Mouse (Mus musculus) myocyte (in vitro differentiated cells): ENCODE data around the gene Olfr429.

Source experiments
- CEBPB ChIP-seq: IDR thresholded peaks from 2 replicates; pipeline ENCODE4 v1.6.1; 2011; ENCODE audit warnings: mild to moderate bottlenecking, moderate library complexity; ENCODE audit not compliant: poor library complexity, insufficient read depth, severe bottlenecking
- MAX ChIP-seq: IDR thresholded peaks from one replicate; pipeline ENCODE4 v1.6.1; 2011; ENCODE audit warnings: low read depth, mild to moderate bottlenecking, control low read depth
- MYOG ChIP-seq, 3 experiments: IDR thresholded peaks; one replicate each; pipeline ENCODE4 v1.6.1; 2011; ENCODE audit warnings: control low read depth in 2 of 3, low read depth in 2 of 3, mild to moderate bottlenecking in 2 of 3; ENCODE audit not compliant: insufficient read length in 2 of 3, control insufficient read depth in 1 of 3, insufficient read depth in 1 of 3
- POLR2A ChIP-seq: IDR thresholded peaks from one replicate; pipeline ENCODE4 v1.6.1; 2011; ENCODE audit warnings: low read depth, mild to moderate bottlenecking, control low read depth, moderate library complexity; ENCODE audit not compliant: insufficient read length
- POLR2AphosphoS2 ChIP-seq: IDR thresholded peaks from one replicate; pipeline ENCODE4 v1.6.1; 2011; ENCODE audit warnings: low read depth, control low read depth; ENCODE audit not compliant: insufficient read length
- REST ChIP-seq: IDR thresholded peaks from one replicate; pipeline ENCODE4 v1.6.1; 2011; ENCODE audit warnings: mild to moderate bottlenecking, control low read depth, moderate library complexity; ENCODE audit not compliant: insufficient read depth, insufficient read length
- SRF ChIP-seq: IDR thresholded peaks from one replicate; pipeline ENCODE4 v1.6.1; 2011; ENCODE audit warnings: low read depth; ENCODE audit not compliant: control insufficient read depth, insufficient read length
- TCF12 ChIP-seq: IDR thresholded peaks from one replicate; pipeline ENCODE4 v1.6.1; 2011; ENCODE audit warnings: mild to moderate bottlenecking, control low read depth; ENCODE audit not compliant: poor library complexity, insufficient read depth, severe bottlenecking
- TCF3 ChIP-seq: IDR thresholded peaks from one replicate; pipeline ENCODE4 v1.6.1; 2011; ENCODE audit warnings: low read depth, control low read depth; ENCODE audit not compliant: insufficient read length
- USF1 ChIP-seq: IDR thresholded peaks from one replicate; pipeline ENCODE4 v1.6.1; 2011; ENCODE audit warnings: low read depth, mild to moderate bottlenecking, control low read depth, moderate library complexity

DNA sequence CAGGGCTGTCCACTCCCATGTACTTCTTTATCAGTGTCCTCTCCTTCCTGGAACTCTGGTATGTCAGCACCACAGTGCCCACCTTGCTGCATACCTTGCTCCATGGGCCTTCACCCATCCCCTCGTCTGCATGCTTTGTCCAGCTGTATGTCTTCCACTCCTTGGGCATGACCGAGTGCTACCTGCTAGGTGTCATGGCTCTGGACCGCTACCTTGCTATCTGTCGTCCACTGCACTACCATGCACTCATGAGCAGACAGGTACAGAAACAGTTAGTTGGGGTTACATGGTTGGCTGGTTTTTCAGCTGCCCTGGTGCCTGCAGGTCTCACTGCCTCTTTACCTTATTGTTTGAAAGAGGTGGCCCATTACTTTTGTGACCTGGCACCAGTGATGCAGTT lies 33.6 kb upstream of the Olfr429 start:
- no peak for TF ChIP-seq USF1
- no peak for TF ChIP-seq POLR2AphosphoS2
- TF ChIP-seq TCF3 = no peak
- TF ChIP-seq POLR2A = no peak
- no peak for TF ChIP-seq CEBPB
- TF ChIP-seq SRF = no peak
- no peak for TF ChIP-seq MAX
- no peak for TF ChIP-seq MYOG (IDR thresholded peaks at IDR 0.05; ENCODE audit: control insufficient read depth in 1 of 3, insufficient read depth in 1 of 3, insufficient read length in 2 of 3, low read depth in 2 of 3)
- TF ChIP-seq TCF12 = no peak
- TF ChIP-seq REST = no peak
